ENCODE assay signal across 1 mouse cellular context in the genomic region with DNA sequence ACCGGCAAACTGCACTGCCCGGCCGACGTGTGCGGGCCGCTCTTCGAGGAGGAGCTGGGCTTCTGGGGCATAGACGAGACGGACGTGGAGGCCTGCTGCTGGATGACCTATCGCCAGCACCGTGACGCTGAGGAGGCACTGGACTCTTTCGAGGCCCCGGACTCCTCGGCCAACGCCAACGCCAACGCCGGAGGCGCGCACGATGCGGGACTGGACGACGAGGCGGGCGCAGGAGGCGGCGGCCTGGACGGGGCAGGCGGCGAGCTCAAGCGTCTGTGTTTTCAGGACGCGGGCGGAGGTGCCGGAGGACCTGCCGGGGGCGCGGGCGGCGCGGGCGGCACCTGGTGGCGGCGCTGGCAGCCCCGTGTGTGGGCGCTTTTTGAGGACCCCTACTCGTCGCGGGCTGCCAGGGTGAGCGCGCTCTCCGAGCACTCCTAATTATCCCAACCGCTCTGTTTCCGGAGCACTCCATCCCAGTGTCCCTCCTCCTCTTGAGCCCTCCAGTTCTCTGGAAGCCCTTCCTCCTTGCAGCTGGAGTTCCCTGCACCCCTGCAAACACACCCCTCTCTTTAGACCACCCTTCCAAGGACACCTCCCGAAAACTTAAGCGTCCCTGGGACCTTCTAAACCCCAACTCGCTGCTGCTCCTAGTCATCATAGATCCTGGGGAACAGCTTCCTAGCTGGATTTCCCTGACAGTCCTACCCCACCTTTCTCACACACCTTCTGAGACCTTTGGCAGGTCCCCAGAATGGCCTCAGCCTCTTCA.
TF ChIP-seq lines count a peak whose summit lies in the region.

No protein-coding gene starts in this region.

TF ChIP-seq in ES-E14, 5 proteins besides CTCF, POLR2A, EP300 and RAD21:
- TF ChIP-seq HCFC1 (IDR thresholded peaks at IDR 0.05; ENCODE audit: borderline replicate concordance, insufficient read depth, low read length) (no peak), CHD2 (IDR thresholded peaks at IDR 0.05; ENCODE audit: low read depth, low read length) (no peak), ZC3H11A (IDR thresholded peaks at IDR 0.05; ENCODE audit: borderline replicate concordance, low read depth, low read length) (no peak), ZNF384 (IDR thresholded peaks at IDR 0.05; ENCODE audit: low read depth, low read length) (no peak), MAFK (IDR thresholded peaks at IDR 0.05; ENCODE audit: insufficient read depth, low read depth, low read length) (no peak)
